Mouse (Mus musculus): ENCODE results near the gene Parp4. TPM values are rescaled to one million over a fixed set of nuclear protein-coding genes. Genes with fewer than 3 reads are reported as not detected.

Parp4 gene
- polyA plus RNA-seq, 1 experiment, result 4.6 TPM

DNA sequence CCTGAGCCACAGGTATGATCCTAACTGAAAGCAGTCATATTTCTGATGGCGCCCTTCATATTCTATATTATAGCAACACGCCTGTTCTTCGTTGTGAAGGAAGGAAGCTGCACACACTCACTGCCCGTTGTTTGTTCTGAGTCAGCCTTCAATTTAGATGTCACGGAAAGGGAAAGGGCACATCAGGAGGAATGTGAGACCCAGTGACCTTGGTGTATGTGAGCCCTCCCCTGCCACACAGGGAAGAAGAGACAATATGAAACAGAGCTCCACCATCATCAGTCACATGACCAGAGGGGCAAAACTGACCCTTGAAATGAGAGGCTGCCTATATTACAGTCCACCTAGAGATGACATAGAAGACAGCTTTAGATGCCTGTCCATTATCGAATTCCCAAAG lies 6.9 kb downstream of the Parp4 start:
- Histone ChIP-seq H3K36me3 (ENCODE audit: control insufficient read depth, insufficient read depth) (peaks cover 14% of the 10 kb centered on the region), H3K79me2 (ENCODE audit: control insufficient read depth, insufficient read depth) (no peaks in the 10 kb centered on the region), H3K4me3 (ENCODE audit: insufficient read depth, poor library complexity, severe bottlenecking) (no peak overlapping the region), H3K79me3 (ENCODE audit: low read depth) (peaks cover 1% of the 10 kb centered on the region), H3K27me3 (ENCODE audit: control insufficient read depth, insufficient read depth, insufficient read length) (no peaks in the 10 kb centered on the region), H3ac (ENCODE audit: control insufficient read depth, insufficient read length, low read depth) (no peak overlapping the region)
- no peak for TF ChIP-seq CEBPB (IDR thresholded peaks at IDR 0.05; ENCODE audit: low read depth)
- TF ChIP-seq USF1 (IDR thresholded peaks at IDR 0.05; ENCODE audit: low read depth), result no peak
- TF ChIP-seq CTCF (IDR thresholded peaks at IDR 0.05; ENCODE audit: control insufficient read depth, insufficient read depth, insufficient read length), result no peak
- TF ChIP-seq MYOG (IDR thresholded peaks at IDR 0.05; ENCODE audit: control insufficient read depth, extremely low read depth, insufficient read length), result no peak
- TF ChIP-seq MYOD1 (IDR thresholded peaks at IDR 0.05; ENCODE audit: control insufficient read depth, insufficient read length, low read depth), result no peak
- TF ChIP-seq MAX (IDR thresholded peaks at IDR 0.05), result no peak
- no peak for TF ChIP-seq FOSL1 (IDR thresholded peaks at IDR 0.05; ENCODE audit: insufficient read depth, low read length, poor library complexity, severe bottlenecking)

GRCm38 (mm10) chr14:56592191-56592590 lies 16.8 kb downstream of the Parp4 start:
- no peak for TF ChIP-seq CEBPB (IDR thresholded peaks at IDR 0.05; ENCODE audit: low read depth)
- TF ChIP-seq MAX (IDR thresholded peaks at IDR 0.05), result no peak
- no peak for TF ChIP-seq FOSL1 (IDR thresholded peaks at IDR 0.05; ENCODE audit: insufficient read depth, low read length, poor library complexity, severe bottlenecking)
- no peak for TF ChIP-seq CTCF (IDR thresholded peaks at IDR 0.05; ENCODE audit: control insufficient read depth, insufficient read depth, insufficient read length)
- TF ChIP-seq USF1 (IDR thresholded peaks at IDR 0.05; ENCODE audit: low read depth), result no peak
- TF ChIP-seq MYOG (IDR thresholded peaks at IDR 0.05; ENCODE audit: control insufficient read depth, extremely low read depth, insufficient read length), result no peak
- TF ChIP-seq MYOD1 (IDR thresholded peaks at IDR 0.05; ENCODE audit: control insufficient read depth, insufficient read length, low read depth), result no peak
- no peaks in the 10 kb centered on the region for H3K79me3 ChIP-seq (ENCODE audit: low read depth)

DNA sequence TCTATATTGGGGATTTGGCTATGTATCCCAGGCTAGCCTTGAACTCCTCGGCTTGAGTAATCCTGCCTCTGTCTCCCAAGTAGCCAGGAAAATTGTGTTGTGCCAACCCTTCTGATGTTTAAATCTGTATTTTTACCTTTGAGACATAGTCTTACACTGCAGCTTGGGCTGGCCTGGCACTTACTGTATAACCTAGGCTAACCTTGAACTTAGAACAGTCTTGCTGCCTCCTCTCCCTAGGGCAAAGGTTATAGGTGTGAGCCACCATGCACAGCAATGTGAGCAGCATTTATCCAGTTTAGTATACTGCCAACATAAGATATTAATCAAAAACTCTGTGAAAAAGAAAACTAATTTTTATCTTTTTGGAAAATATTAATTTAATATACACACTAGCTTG lies 19.4 kb downstream of the Parp4 start:
- TF ChIP-seq MAX (IDR thresholded peaks at IDR 0.05) (no peak), MYOG (IDR thresholded peaks at IDR 0.05; ENCODE audit: control insufficient read depth, extremely low read depth, insufficient read length) (no peak), MYOD1 (IDR thresholded peaks at IDR 0.05; ENCODE audit: control insufficient read depth, insufficient read length, low read depth) (no peak), CTCF (IDR thresholded peaks at IDR 0.05; ENCODE audit: control insufficient read depth, insufficient read depth, insufficient read length) (no peak), USF1 (IDR thresholded peaks at IDR 0.05; ENCODE audit: low read depth) (no peak), FOSL1 (IDR thresholded peaks at IDR 0.05; ENCODE audit: insufficient read depth, low read length, poor library complexity, severe bottlenecking) (no peak), CEBPB (IDR thresholded peaks at IDR 0.05; ENCODE audit: low read depth) (no peak)
- Histone ChIP-seq H3K79me2 (ENCODE audit: control insufficient read depth, insufficient read depth) (no peaks in the 10 kb centered on the region), H3K27me3 (ENCODE audit: control insufficient read depth, insufficient read depth, insufficient read length) (no peaks in the 10 kb centered on the region), H3K4me3 (ENCODE audit: insufficient read depth, poor library complexity, severe bottlenecking) (no peak overlapping the region), H3K79me3 (ENCODE audit: low read depth) (no peaks in the 10 kb centered on the region), H3K36me3 (ENCODE audit: control insufficient read depth, insufficient read depth) (peaks cover 55% of the 10 kb centered on the region), H3ac (ENCODE audit: control insufficient read depth, insufficient read length, low read depth) (no peak overlapping the region)

More at GRCm38 (mm10) chr14:56592191-56592590, 16.8 kb downstream of the Parp4 start:
- Histone ChIP-seq H3K4me3 (ENCODE audit: insufficient read depth, poor library complexity, severe bottlenecking) (no peak overlapping the region), H3K79me2 (ENCODE audit: control insufficient read depth, insufficient read depth) (no peaks in the 10 kb centered on the region), H3ac (ENCODE audit: control insufficient read depth, insufficient read length, low read depth) (no peak overlapping the region), H3K36me3 (ENCODE audit: control insufficient read depth, insufficient read depth) (peaks cover 43% of the 10 kb centered on the region), H3K27me3 (ENCODE audit: control insufficient read depth, insufficient read depth, insufficient read length) (no peaks in the 10 kb centered on the region)

GRCm38 (mm10) chr14:56598759-56599158 lies 23.3 kb downstream of the Parp4 start:
- TF ChIP-seq CTCF (IDR thresholded peaks at IDR 0.05; ENCODE audit: control insufficient read depth, insufficient read depth, insufficient read length), result peak; percentile 53
- no peak for TF ChIP-seq CEBPB (IDR thresholded peaks at IDR 0.05; ENCODE audit: low read depth)
- no peak for TF ChIP-seq FOSL1 (IDR thresholded peaks at IDR 0.05; ENCODE audit: insufficient read depth, low read length, poor library complexity, severe bottlenecking)
- no peak for TF ChIP-seq MAX (IDR thresholded peaks at IDR 0.05)
- peak; percentile 68 for TF ChIP-seq USF1 (IDR thresholded peaks at IDR 0.05; ENCODE audit: low read depth)
- no peak for TF ChIP-seq MYOG (IDR thresholded peaks at IDR 0.05; ENCODE audit: control insufficient read depth, extremely low read depth, insufficient read length)
- TF ChIP-seq MYOD1 (IDR thresholded peaks at IDR 0.05; ENCODE audit: control insufficient read depth, insufficient read length, low read depth), result no peak

DNA sequence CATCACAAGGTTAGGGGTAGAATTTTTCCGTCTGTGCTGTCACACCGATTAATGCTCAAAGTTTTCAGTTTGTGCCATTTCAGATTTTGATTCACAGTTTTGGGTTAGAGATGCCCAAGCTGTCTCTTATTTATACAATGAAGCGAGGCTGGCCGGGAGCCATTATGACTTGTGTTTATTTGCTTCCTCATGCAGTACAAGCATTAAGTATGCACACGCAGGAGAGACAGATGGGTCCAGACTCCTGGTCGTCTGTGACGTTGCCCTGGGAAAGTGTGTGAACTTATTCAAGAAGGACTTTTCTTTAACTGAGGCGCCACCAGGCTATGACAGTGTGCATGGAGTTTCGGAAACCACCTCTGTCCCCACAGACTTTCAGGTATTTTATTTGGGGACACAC lies 26.6 kb downstream of the Parp4 start:
- no peaks in the 10 kb centered on the region for H3K79me3 ChIP-seq (ENCODE audit: low read depth)
- H3K79me2 ChIP-seq (ENCODE audit: control insufficient read depth, insufficient read depth), result no peaks in the 10 kb centered on the region
- H3K4me3 ChIP-seq (ENCODE audit: insufficient read depth, poor library complexity, severe bottlenecking), result no peak overlapping the region
- no peak overlapping the region for H3ac ChIP-seq (ENCODE audit: control insufficient read depth, insufficient read length, low read depth)
- TF ChIP-seq MYOD1 (IDR thresholded peaks at IDR 0.05; ENCODE audit: control insufficient read depth, insufficient read length, low read depth) (no peak), CEBPB (IDR thresholded peaks at IDR 0.05; ENCODE audit: low read depth) (no peak), FOSL1 (IDR thresholded peaks at IDR 0.05; ENCODE audit: insufficient read depth, low read length, poor library complexity, severe bottlenecking) (no peak), USF1 (IDR thresholded peaks at IDR 0.05; ENCODE audit: low read depth) (no peak)
- H3K27me3 ChIP-seq (ENCODE audit: control insufficient read depth, insufficient read depth, insufficient read length), result no peaks in the 10 kb centered on the region
- peaks cover 28% of the 10 kb centered on the region for H3K36me3 ChIP-seq (ENCODE audit: control insufficient read depth, insufficient read depth)

More at GRCm38 (mm10) chr14:56598759-56599158, 23.3 kb downstream of the Parp4 start:
- H3K4me3 ChIP-seq (ENCODE audit: insufficient read depth, poor library complexity, severe bottlenecking), result no peak overlapping the region
- peaks cover 37% of the 10 kb centered on the region for H3K36me3 ChIP-seq (ENCODE audit: control insufficient read depth, insufficient read depth)
- no peaks in the 10 kb centered on the region for H3K79me3 ChIP-seq (ENCODE audit: low read depth)
- H3ac ChIP-seq (ENCODE audit: control insufficient read depth, insufficient read length, low read depth), result no peak overlapping the region
- no peaks in the 10 kb centered on the region for H3K79me2 ChIP-seq (ENCODE audit: control insufficient read depth, insufficient read depth)
- H3K27me3 ChIP-seq (ENCODE audit: control insufficient read depth, insufficient read depth, insufficient read length), result no peaks in the 10 kb centered on the region

- H3K79me2 ChIP-seq (ENCODE audit: control insufficient read depth, insufficient read depth), result no peaks in the 10 kb centered on the region
- H3K79me3 ChIP-seq (ENCODE audit: low read depth), result no peaks in the 10 kb centered on the region
- TF ChIP-seq MYOG (IDR thresholded peaks at IDR 0.05; ENCODE audit: control insufficient read depth, extremely low read depth, insufficient read length) (no peak), USF1 (IDR thresholded peaks at IDR 0.05; ENCODE audit: low read depth) (no peak), MYOD1 (IDR thresholded peaks at IDR 0.05; ENCODE audit: control insufficient read depth, insufficient read length, low read depth) (no peak), MAX (IDR thresholded peaks at IDR 0.05) (no peak)
- no peaks in the 10 kb centered on the region for H3K27me3 ChIP-seq (ENCODE audit: control insufficient read depth, insufficient read depth, insufficient read length)
- H3K4me3 ChIP-seq (ENCODE audit: insufficient read depth, poor library complexity, severe bottlenecking), result no peak overlapping the region
- peaks cover 22% of the 10 kb centered on the region for H3K36me3 ChIP-seq (ENCODE audit: control insufficient read depth, insufficient read depth)
- no peak overlapping the region for H3ac ChIP-seq (ENCODE audit: control insufficient read depth, insufficient read length, low read depth)
Observed at GRCm38 (mm10) chr14:56604438-56604837, 29.0 kb downstream of the Parp4 start.
